Mouse (Mus musculus): ENCODE results near the gene Baz1b. TPM values are rescaled to one million over a fixed set of nuclear protein-coding genes. Genes with fewer than 3 reads are reported as not detected.

Gene Baz1b
- polyA plus RNA-seq (2012; rRNA removed; ENCODE audit: low replicate concordance) = 23.8 and 40.6 TPM in 2 replicates

DNA sequence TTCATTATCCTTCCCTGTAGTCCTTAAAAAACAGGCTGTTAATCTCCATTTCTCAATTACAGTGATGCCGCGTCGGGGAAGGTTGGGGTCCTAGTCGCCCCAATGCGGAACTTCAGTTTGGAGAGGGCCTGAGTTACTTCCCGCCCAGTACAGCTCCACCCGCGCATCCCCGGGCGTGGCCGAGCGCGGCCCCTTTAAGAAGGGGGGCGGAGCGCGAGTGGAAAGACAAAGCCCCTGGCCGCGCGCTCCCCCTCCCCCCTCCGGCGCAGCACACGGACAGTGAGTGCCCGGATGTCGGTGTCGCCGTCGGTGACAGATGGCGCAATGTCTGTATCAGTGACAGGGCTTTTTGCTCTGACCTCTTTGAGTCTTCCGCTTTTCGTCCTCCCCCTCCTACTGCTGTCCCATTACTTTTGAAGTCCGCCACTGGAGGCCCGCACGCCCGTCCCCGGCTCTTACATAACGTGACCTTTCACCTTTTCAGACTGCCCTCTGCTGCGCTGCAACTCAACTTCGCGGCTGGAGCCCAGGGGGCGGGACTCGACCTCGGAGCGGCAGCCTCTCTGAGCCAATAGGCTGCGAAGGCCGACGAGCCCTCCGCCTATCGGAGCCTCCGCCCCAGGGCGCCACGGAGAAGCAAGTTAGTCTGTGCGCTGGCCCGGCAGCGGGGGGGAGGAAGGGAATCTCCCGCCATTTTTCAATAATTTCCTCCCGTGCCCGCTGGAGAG, at the start of gene Baz1b:
Gene Baz1b, plus strand, starts transcription at position 644 of the 728 bp plus-strand sequence.

GRCm38 (mm10) chr5:135149053-135149819, 37.8 kb upstream of the Baz1b start, which contains the start of gene Tbl2:
TSS of gene Tbl2 (plus strand) at chr5:135149657.

GRCm38 (mm10) chr5:135168063-135169062, 18.7 kb upstream of the Baz1b start, which contains the start of gene Bcl7b:
TSS of gene Bcl7b (plus strand) at chr5:135168283.

GRCm38 (mm10) chr5:135251079-135251454, 64.0 kb downstream of the Baz1b start, which contains the start of gene Fzd9:
TSS of gene Fzd9 (minus strand) at chr5:135251230.

Other genes starting within 250 kb of the Baz1b start
- gene Cldn4, start 240.3 kb upstream of the Baz1b start, polyA plus RNA-seq (2012; rRNA removed; ENCODE audit: low replicate concordance) = 0.26 and 41.1 TPM in 2 replicates
- gene Cldn3, start 201.1 kb upstream of the Baz1b start, polyA plus RNA-seq (2012; rRNA removed; ENCODE audit: low replicate concordance) = 0.53 and 154 TPM in 2 replicates
- 117 and 142 TPM in 2 replicates for gene Abhd11, start 178.1 kb upstream of the Baz1b start, polyA plus RNA-seq (2012; rRNA removed; ENCODE audit: low replicate concordance)
- 9.5 and 18.6 TPM in 2 replicates for gene Stx1a, start 163.8 kb upstream of the Baz1b start, polyA plus RNA-seq (2012; rRNA removed; ENCODE audit: low replicate concordance)
- 29.4 and 30.9 TPM in 2 replicates for gene Dnajc30, start 123.1 kb upstream of the Baz1b start, polyA plus RNA-seq (2012; rRNA removed; ENCODE audit: low replicate concordance)
- 42.3 and 66.1 TPM in 2 replicates for gene Bud23, start 122.3 kb upstream of the Baz1b start, polyA plus RNA-seq (2012; rRNA removed; ENCODE audit: low replicate concordance)
- 1.4 and 9.3 TPM in 2 replicates for gene Vps37d, start 109.0 kb upstream of the Baz1b start, polyA plus RNA-seq (2012; rRNA removed; ENCODE audit: low replicate concordance)
- gene Mlxipl, start 97.4 kb upstream of the Baz1b start, polyA plus RNA-seq (2012; rRNA removed; ENCODE audit: low replicate concordance) = 112 and 197 TPM in 2 replicates
- gene Tbl2, start 37.6 kb upstream of the Baz1b start, polyA plus RNA-seq (2012; rRNA removed; ENCODE audit: low replicate concordance) = 16.2 and 19.8 TPM in 2 replicates
- gene Bcl7b, start 19.0 kb upstream of the Baz1b start, polyA plus RNA-seq (2012; rRNA removed; ENCODE audit: low replicate concordance) = 49.5 and 50.4 TPM in 2 replicates
- 0.11 and 0.36 TPM in 2 replicates for gene Fzd9, start 64.0 kb downstream of the Baz1b start, polyA plus RNA-seq (2012; rRNA removed; ENCODE audit: low replicate concordance)
- 0.09 TPM in 1 of 2 replicates, not detected in the other for gene Fkbp6, start 162.8 kb downstream of the Baz1b start, polyA plus RNA-seq (2012; rRNA removed; ENCODE audit: low replicate concordance)
- 0.08 TPM in 1 of 2 replicates, not detected in the other for gene Trim50, start 166.0 kb downstream of the Baz1b start, polyA plus RNA-seq (2012; rRNA removed; ENCODE audit: low replicate concordance)
- 23.8 and 52.7 TPM in 2 replicates for gene Nsun5, start 182.7 kb downstream of the Baz1b start, polyA plus RNA-seq (2012; rRNA removed; ENCODE audit: low replicate concordance)
- gene Pom121, start 207.3 kb downstream of the Baz1b start, polyA plus RNA-seq (2012; rRNA removed; ENCODE audit: low replicate concordance) = 11.0 and 21.1 TPM in 2 replicates

Data from subcutaneous adipose tissue, adult 2 months (tissue).